Mouse (Mus musculus) midbrain, embryonic 10.5 days (tissue): ENCODE measurements around the gene Stk11. TPM values are rescaled to one million over a fixed set of nuclear protein-coding genes. Genes with fewer than 3 reads are reported as not detected.

Experiments used
- DNase-seq: peaks from one replicate; pipeline ENCODE4 v3.0.0-alpha.2; 2017; ENCODE audit warnings: low spot score
- H3K27ac ChIP-seq: fragments of 300-500 bp; sonication (generic); replicated peaks from 2 replicates; pipeline ENCODE4 v1.5.1; 2016; ENCODE audit warnings: mild to moderate bottlenecking
- H3K27me3 ChIP-seq: fragments of 300-500 bp; sonication (generic); 2 replicates; pipeline ENCODE4 v1.6.1; 2016; ENCODE audit warnings: low read depth, mild to moderate bottlenecking; ENCODE audit not compliant: poor library complexity, severe bottlenecking
- H3K36me3 ChIP-seq: fragments of 300-500 bp; sonication (generic); 2 replicates; pipeline ENCODE4 v1.6.1; 2016; ENCODE audit warnings: mild to moderate bottlenecking, moderate library complexity
- H3K4me1 ChIP-seq: fragments of 300-500 bp; sonication (generic); 2 replicates; pipeline ENCODE4 v1.6.1; 2016
- H3K4me3 ChIP-seq: fragments of 300-500 bp; sonication (generic); 2 replicates; pipeline ENCODE4 v1.5.1; 2016; ENCODE audit warnings: mild to moderate bottlenecking, moderate library complexity
- H3K9me3 ChIP-seq: fragments of 300-500 bp; sonication (generic); replicated peaks from 2 replicates; pipeline ENCODE4 v1.6.1; 2016; ENCODE audit warnings: mild to moderate bottlenecking
- WGBS: fragments of 180-500 bp; shearing (Covaris S2); methylation state at CpG from one replicate; pipeline ENCODE4 v1.1.7; 2016; 5-methylcytosine and 5-hydroxymethylcytosine counted together
- polyA plus RNA-seq: library from polyadenylated mRNA; unstranded; fragments of >200 nt; fragmentation: Nextera tagmentation; extraction: Ambion mirVana; gene quantifications from 2 replicates; pipeline ENCODE4 v1.2.1, GENCODE M21; 2016

Gene Stk11
- polyA plus RNA-seq, 1 experiment from 2014 or later, result 19.7 TPM

GRCm38 (mm10) chr10:80143664-80144063, 28.1 kb downstream of the Stk11 start:
- no peak overlapping the region for H3K27ac ChIP-seq
- peak overlapping the region; percentile 84 for H3K4me3 ChIP-seq
- DNase-seq, result no peak
- H3K27me3 ChIP-seq, result peaks cover 16% of the 10 kb centered on the region
- H3K36me3 ChIP-seq, result peaks cover 35% of the 10 kb centered on the region
- peaks cover 91% of the 10 kb centered on the region for H3K4me1 ChIP-seq
- H3K9me3 ChIP-seq, result no peaks in the 10 kb centered on the region
- WGBS, result 94% methylated on average over 7 of the region's 7 CpGs

GRCm38 (mm10) chr10:80144159-80144558, 28.6 kb downstream of the Stk11 start:
- H3K4me1 ChIP-seq, result peaks cover 86% of the 10 kb centered on the region
- no peak overlapping the region for H3K27ac ChIP-seq
- H3K36me3 ChIP-seq, result peaks cover 35% of the 10 kb centered on the region
- no peaks in the 10 kb centered on the region for H3K9me3 ChIP-seq
- H3K4me3 ChIP-seq, result peak overlapping the region; percentile 84
- peaks cover 16% of the 10 kb centered on the region for H3K27me3 ChIP-seq
- no peak for DNase-seq
- 93% methylated on average over 12 of the region's 12 CpGs for WGBS

GRCm38 (mm10) chr10:80144864-80145838, 29.5 kb downstream of the Stk11 start:
- WGBS, result 79% methylated on average over 20 of the region's 20 CpGs
- Histone ChIP-seq H3K4me3 (peak overlapping the region; percentile 84), H3K4me1 (peaks cover 82% of the 10 kb centered on the region), H3K27me3 (peaks cover 7% of the 10 kb centered on the region; the same call in 1 of the 2 replicates), H3K36me3 (peaks cover 41% of the 10 kb centered on the region), H3K27ac (peak overlapping the region; percentile 100), H3K9me3 (no peaks in the 10 kb centered on the region)
- DNase-seq, result peak; percentile 79

- H3K27me3 ChIP-seq, result no peaks in the 10 kb centered on the region
- H3K36me3 ChIP-seq, result peaks cover 48% of the 10 kb centered on the region
- WGBS, result 86% methylated on average over 6 of the region's 6 CpGs
- peak overlapping the region; percentile 84 for H3K4me3 ChIP-seq
- no peaks in the 10 kb centered on the region for H3K9me3 ChIP-seq
- peaks cover 75% of the 10 kb centered on the region for H3K4me1 ChIP-seq
- H3K27ac ChIP-seq, result peak overlapping the region; percentile 100
- no peak for DNase-seq
Measured at GRCm38 (mm10) chr10:80145896-80146295, 30.3 kb downstream of the Stk11 start.

GRCm38 (mm10) chr10:80146568-80147011, 31.0 kb downstream of the Stk11 start:
- Histone ChIP-seq H3K27me3 (no peaks in the 10 kb centered on the region), H3K36me3 (peaks cover 55% of the 10 kb centered on the region), H3K4me1 (peaks cover 73% of the 10 kb centered on the region), H3K9me3 (no peaks in the 10 kb centered on the region), H3K27ac (peak overlapping the region; percentile 100), H3K4me3 (peak overlapping the region; percentile 84; the same call in 1 of the 2 replicates)
- DNase-seq, result no peak
- 76% methylated on average over 4 of the region's 4 CpGs for WGBS

GRCm38 (mm10) chr10:80147146-80147718, 31.6 kb downstream of the Stk11 start:
- H3K36me3 ChIP-seq, result peaks cover 62% of the 10 kb centered on the region
- peaks cover 73% of the 10 kb centered on the region for H3K4me1 ChIP-seq
- H3K4me3 ChIP-seq, result peak overlapping the region; percentile 99
- peak overlapping the region; percentile 100 for H3K27ac ChIP-seq
- H3K27me3 ChIP-seq, result no peaks in the 10 kb centered on the region
- H3K9me3 ChIP-seq, result no peaks in the 10 kb centered on the region
- no peak for DNase-seq
- WGBS, result 77% methylated on average over 5 of the region's 5 CpGs

GRCm38 (mm10) chr10:80147719-80148601, 32.4 kb downstream of the Stk11 start, which contains the start of gene Midn:
Midn (plus strand) TSS chr10:80148272.
- H3K27ac ChIP-seq, result peak within 1 kb of the TSS; percentile 100
- H3K4me3 ChIP-seq, result peak within 1 kb of the TSS; percentile 99
- H3K4me1 ChIP-seq, result peaks cover 73% of the 10 kb centered on the region
- H3K9me3 ChIP-seq, result no peaks in the 10 kb centered on the region
- H3K36me3 ChIP-seq, result peaks cover 69% of the 10 kb centered on the region
- H3K27me3 ChIP-seq, result no peaks in the 10 kb centered on the region
- peak; percentile 82 for DNase-seq
- under 1% methylated on average over 40 of the region's 42 CpGs for WGBS

- Histone ChIP-seq H3K27me3 (no peaks in the 10 kb centered on the region), H3K9me3 (no peaks in the 10 kb centered on the region), H3K27ac (peak overlapping the region; percentile 100), H3K36me3 (peaks cover 72% of the 10 kb centered on the region), H3K4me3 (peak overlapping the region; percentile 99), H3K4me1 (peaks cover 73% of the 10 kb centered on the region)
- DNase-seq, result peak; percentile 92
- WGBS, result under 1% methylated on average over 57 of the region's 57 CpGs
Measured at GRCm38 (mm10) chr10:80148610-80149290, 33.1 kb downstream of the Stk11 start.

GRCm38 (mm10) chr10:80149291-80150225, 34.0 kb downstream of the Stk11 start:
- Histone ChIP-seq H3K27me3 (no peaks in the 10 kb centered on the region), H3K4me3 (peak overlapping the region; percentile 99), H3K4me1 (peaks cover 73% of the 10 kb centered on the region), H3K9me3 (no peaks in the 10 kb centered on the region), H3K27ac (peak overlapping the region; percentile 100), H3K36me3 (peaks cover 72% of the 10 kb centered on the region)
- peak; percentile 99 for DNase-seq
- under 1% methylated on average over 88 of the region's 88 CpGs for WGBS

- H3K27me3 ChIP-seq, result no peaks in the 10 kb centered on the region
- DNase-seq, result peak; percentile 93
- H3K4me3 ChIP-seq, result peak overlapping the region; percentile 99
- WGBS, result under 1% methylated on average over 61 of the region's 71 CpGs
- peak overlapping the region; percentile 100 for H3K27ac ChIP-seq
- H3K36me3 ChIP-seq, result peaks cover 72% of the 10 kb centered on the region
- peaks cover 73% of the 10 kb centered on the region for H3K4me1 ChIP-seq
- no peaks in the 10 kb centered on the region for H3K9me3 ChIP-seq
Measured at GRCm38 (mm10) chr10:80150226-80151210, 34.9 kb downstream of the Stk11 start.
